Mouse (Mus musculus) stomach, embryonic 15.5 days (tissue): ENCODE data around the gene Pum2. TPM values are rescaled to one million over a fixed set of nuclear protein-coding genes. Genes with fewer than 3 reads are reported as not detected.
"Not testable (repeated sequence)": the region's sequence is repeated elsewhere in the genome, so short reads cannot be mapped to it uniquely, and the experiment has no call there.

ENCODE experiments used
- ATAC-seq: fragments of 200-750 bp; cut with Nextera tagmentation; 2 replicates; pipeline ENCODE4 v1.8.0; 2017; ENCODE audit warnings: low read depth, moderate number of reproducible peaks, moderate TSS enrichment; ENCODE audit not compliant: insufficient read depth, low FRiP score
- H3K27ac ChIP-seq: fragments of 300-500 bp; sonication (generic); 2 replicates; pipeline ENCODE4 v1.5.1; 2015; ENCODE audit warnings: mild to moderate bottlenecking, inconsistent platforms
- H3K27me3 ChIP-seq: fragments of 300-500 bp; sonication (generic); replicated peaks from 2 replicates; pipeline ENCODE4 v1.6.1; 2015; ENCODE audit warnings: inconsistent platforms
- H3K36me3 ChIP-seq: fragments of 300-500 bp; sonication (generic); 2 replicates; pipeline ENCODE4 v1.6.1; 2015; ENCODE audit warnings: inconsistent platforms
- H3K4me1 ChIP-seq: fragments of 300-500 bp; sonication (generic); 2 replicates; pipeline ENCODE4 v1.6.1; 2015; ENCODE audit warnings: inconsistent platforms
- H3K4me2 ChIP-seq: fragments of 300-500 bp; sonication (generic); 2 replicates; pipeline ENCODE4 v1.6.1; 2015; ENCODE audit warnings: mild to moderate bottlenecking, inconsistent platforms
- H3K4me3 ChIP-seq: fragments of 300-500 bp; sonication (generic); replicated peaks from 2 replicates; pipeline ENCODE4 v1.5.1; 2015; ENCODE audit warnings: inconsistent platforms
- H3K9ac ChIP-seq: fragments of 300-500 bp; sonication (generic); 2 replicates; pipeline ENCODE4 v1.6.1; 2015; ENCODE audit warnings: inconsistent platforms
- H3K9me3 ChIP-seq: fragments of 300-500 bp; sonication (generic); 2 replicates; pipeline ENCODE4 v1.6.1; 2016; ENCODE audit warnings: inconsistent platforms
- WGBS: fragments of 180-500 bp; shearing (Covaris S2); methylation state at CpG from one replicate; pipeline ENCODE4 v1.1.7; 2015; 5-methylcytosine and 5-hydroxymethylcytosine counted together
- polyA plus RNA-seq: library from polyadenylated mRNA; unstranded; fragments of >200 nt; fragmentation: Nextera tagmentation; extraction: Ambion mirVana; gene quantifications from 2 replicates; pipeline ENCODE4 v1.2.1, GENCODE M21; 2015

The Pum2 gene
- polyA plus RNA-seq, 1 experiment from 2014 or later: 39.3 TPM

- H3K27ac ChIP-seq: peak overlapping the region; percentile 87
- peak overlapping the region; percentile 85 for H3K4me3 ChIP-seq
- H3K4me2 ChIP-seq: peak overlapping the region; percentile 60
- no peaks in the 10 kb centered on the region for H3K9me3 ChIP-seq
- ATAC-seq: no peak
- H3K4me1 ChIP-seq: peaks cover 12% of the 10 kb centered on the region; the same call in 1 of the 2 replicates
- no peaks in the 10 kb centered on the region for H3K36me3 ChIP-seq
- peak overlapping the region; percentile 47; the same call in 1 of the 2 replicates for H3K9ac ChIP-seq
- H3K27me3 ChIP-seq: no peaks in the 10 kb centered on the region
- 39% methylated on average over 17 of the region's 17 CpGs for WGBS
Observed at GRCm38 (mm10) chr12:8673121-8673973, 587 bp upstream of the Pum2 start.

GRCm38 (mm10) chr12:8674377-8674864, 487 bp downstream of the Pum2 start:
- peak; percentile 77 for ATAC-seq
- Histone ChIP-seq H3K36me3 (no peaks in the 10 kb centered on the region), H3K4me2 (peak overlapping the region; percentile 64), H3K4me3 (peak overlapping the region; percentile 85), H3K9ac (peak overlapping the region; percentile 92), H3K9me3 (no peaks in the 10 kb centered on the region), H3K4me1 (peaks cover 12% of the 10 kb centered on the region; the same call in 1 of the 2 replicates), H3K27ac (peak overlapping the region; percentile 97), H3K27me3 (no peaks in the 10 kb centered on the region)
- WGBS: 3% methylated on average over 26 of the region's 62 CpGs

GRCm38 (mm10) chr12:8674891-8675341, 982 bp downstream of the Pum2 start:
- ATAC-seq: no peak
- peak overlapping the region; percentile 97 for H3K27ac ChIP-seq
- peak overlapping the region; percentile 92 for H3K9ac ChIP-seq
- peaks cover 12% of the 10 kb centered on the region; the same call in 1 of the 2 replicates for H3K4me1 ChIP-seq
- peak overlapping the region; percentile 85 for H3K4me3 ChIP-seq
- no peaks in the 10 kb centered on the region for H3K36me3 ChIP-seq
- H3K4me2 ChIP-seq: peak overlapping the region; percentile 64
- H3K27me3 ChIP-seq: no peaks in the 10 kb centered on the region
- no peaks in the 10 kb centered on the region for H3K9me3 ChIP-seq
- under 1% methylated on average over 20 of the region's 20 CpGs for WGBS

- Histone ChIP-seq H3K4me3 (peak overlapping the region; percentile 85), H3K9me3 (no peaks in the 10 kb centered on the region), H3K9ac (peak overlapping the region; percentile 92; the same call in 1 of the 2 replicates), H3K27ac (peak overlapping the region; percentile 97), H3K36me3 (no peaks in the 10 kb centered on the region), H3K4me2 (peak overlapping the region; percentile 64), H3K27me3 (no peaks in the 10 kb centered on the region), H3K4me1 (peaks cover 12% of the 10 kb centered on the region; the same call in 1 of the 2 replicates)
- WGBS: under 1% methylated on average over 7 of the region's 7 CpGs
- no peak for ATAC-seq
Observed at GRCm38 (mm10) chr12:8675361-8675760, 1.4 kb downstream of the Pum2 start.

GRCm38 (mm10) chr12:8676341-8676740, 2.4 kb downstream of the Pum2 start:
- Histone ChIP-seq H3K4me1 (peaks cover 12% of the 10 kb centered on the region; the same call in 1 of the 2 replicates), H3K9ac (no peak overlapping the region), H3K27ac (no peak overlapping the region), H3K4me3 (peak overlapping the region; percentile 25), H3K4me2 (peak overlapping the region; percentile 64), H3K9me3 (no peaks in the 10 kb centered on the region), H3K27me3 (no peaks in the 10 kb centered on the region), H3K36me3 (no peaks in the 10 kb centered on the region)
- 52% methylated on average over 6 of the region's 6 CpGs for WGBS
- no peak for ATAC-seq

- H3K36me3 ChIP-seq: no peaks in the 10 kb centered on the region
- ATAC-seq: no peak
- peaks cover 12% of the 10 kb centered on the region; the same call in 1 of the 2 replicates for H3K4me1 ChIP-seq
- no peak overlapping the region for H3K4me2 ChIP-seq
- no peaks in the 10 kb centered on the region for H3K27me3 ChIP-seq
- no peaks in the 10 kb centered on the region for H3K9me3 ChIP-seq
- no peak overlapping the region for H3K27ac ChIP-seq
- H3K4me3 ChIP-seq: no peak overlapping the region
- no peak overlapping the region for H3K9ac ChIP-seq
Observed at GRCm38 (mm10) chr12:8677926-8678325, 4.0 kb downstream of the Pum2 start.

GRCm38 (mm10) chr12:8684200-8684599, 10.3 kb downstream of the Pum2 start:
- 82% methylated on average over 1 of the region's 1 CpGs for WGBS

GRCm38 (mm10) chr12:8685036-8685435, 11.1 kb downstream of the Pum2 start:
- H3K9me3 ChIP-seq: no peaks in the 10 kb centered on the region
- H3K4me1 ChIP-seq: no peaks in the 10 kb centered on the region
- no peak for ATAC-seq
- H3K27me3 ChIP-seq: no peaks in the 10 kb centered on the region
- H3K4me2 ChIP-seq: no peak overlapping the region
- no peak overlapping the region for H3K9ac ChIP-seq
- no peak overlapping the region for H3K4me3 ChIP-seq
- 93% methylated on average over 3 of the region's 3 CpGs for WGBS
- H3K27ac ChIP-seq: no peak overlapping the region
- no peaks in the 10 kb centered on the region for H3K36me3 ChIP-seq

More at GRCm38 (mm10) chr12:8684200-8684599, 10.3 kb downstream of the Pum2 start:
- Histone ChIP-seq H3K36me3 (no peaks in the 10 kb centered on the region), H3K4me3 (no peak overlapping the region), H3K27me3 (no peaks in the 10 kb centered on the region), H3K9me3 (no peaks in the 10 kb centered on the region), H3K27ac (no peak overlapping the region), H3K9ac (no peak overlapping the region), H3K4me1 (no peaks in the 10 kb centered on the region), H3K4me2 (no peak overlapping the region)
- ATAC-seq: no peak

- not testable (repeated sequence) for H3K9ac ChIP-seq, H3K9me3 ChIP-seq, ATAC-seq, H3K4me2 ChIP-seq, H3K4me3 ChIP-seq, H3K36me3 ChIP-seq, H3K4me1 ChIP-seq, H3K27me3 ChIP-seq, H3K27ac ChIP-seq
- 82% methylated on average over 3 of the region's 3 CpGs for WGBS
Observed at GRCm38 (mm10) chr12:8689882-8690281, 15.9 kb downstream of the Pum2 start.

- no peak for ATAC-seq
Observed at GRCm38 (mm10) chr12:8698895-8699294, 25.0 kb downstream of the Pum2 start.

GRCm38 (mm10) chr12:8703988-8704387, 30.1 kb downstream of the Pum2 start:
- no peak for ATAC-seq
- no peak overlapping the region for H3K4me3 ChIP-seq
- H3K4me1 ChIP-seq: no peaks in the 10 kb centered on the region
- H3K9me3 ChIP-seq: no peaks in the 10 kb centered on the region
- no peaks in the 10 kb centered on the region for H3K27me3 ChIP-seq
- H3K36me3 ChIP-seq: peaks cover 5% of the 10 kb centered on the region
- H3K9ac ChIP-seq: no peak overlapping the region
- H3K27ac ChIP-seq: no peak overlapping the region
- H3K4me2 ChIP-seq: no peak overlapping the region
- WGBS: 74% methylated on average over 1 of the region's 1 CpGs

More at GRCm38 (mm10) chr12:8698895-8699294, 25.0 kb downstream of the Pum2 start:
- H3K4me2 ChIP-seq: no peak overlapping the region
- H3K4me1 ChIP-seq: no peaks in the 10 kb centered on the region
- WGBS: 65% methylated on average over 2 of the region's 2 CpGs
- H3K9me3 ChIP-seq: no peaks in the 10 kb centered on the region
- H3K9ac ChIP-seq: no peak overlapping the region
- H3K36me3 ChIP-seq: 0 out of 2 replicates have a peak, but pooled peaks cover 2% of the 10 kb centered on the region
- no peak overlapping the region for H3K4me3 ChIP-seq
- no peaks in the 10 kb centered on the region for H3K27me3 ChIP-seq
- no peak overlapping the region for H3K27ac ChIP-seq

GRCm38 (mm10) chr12:8708876-8709275, 34.9 kb downstream of the Pum2 start:
- H3K4me2 ChIP-seq: no peak overlapping the region
- WGBS: 85% methylated on average over 2 of the region's 2 CpGs
- ATAC-seq: no peak

More at GRCm38 (mm10) chr12:8708876-8709275, 34.9 kb downstream of the Pum2 start:
- no peak overlapping the region for H3K9ac ChIP-seq
- H3K4me3 ChIP-seq: no peak overlapping the region
- no peaks in the 10 kb centered on the region for H3K9me3 ChIP-seq
- H3K36me3 ChIP-seq: peaks cover 3% of the 10 kb centered on the region
- no peaks in the 10 kb centered on the region for H3K27me3 ChIP-seq
- H3K4me1 ChIP-seq: no peaks in the 10 kb centered on the region
- no peak overlapping the region for H3K27ac ChIP-seq
